Comparison of ENCODE assay signal across 22 mouse cellular contexts in genomic region chr12:100770765-100771164, GRCm38 (mm10). TPM values are rescaled to one million over a fixed set of nuclear protein-coding genes. Genes with fewer than 3 reads are reported as not detected.
DNase-seq lines count a peak whose midpoint lies in the region; ATAC-seq lines count a peak whose summit lies in the region.
"Had no signal": no experiment of that assay in that cellular context is flagged by ENCODE, and none has a peak within 500 bp of the region (broad histone marks: within the 10 kb centered on the region; RNA-seq: fewer than 3 reads in every experiment).

No protein-coding gene starts in this region.

- 0 out of 2 replicates have a peak, but pooled peaks have one; percentile 13 for ATAC-seq in monocyte, adult 5-6 weeks (replicated peaks; ENCODE audit: insufficient number of reproducible peaks, low FRiP score, low TSS enrichment, poor library complexity, severe bottlenecking)
- ATAC-seq: CD4-positive, CD25-positive, alpha-beta regulatory T cell, adult 4 months; forebrain, embryonic 13.5 days; hindbrain, postnatal 0 days; inflammation-experienced regulatory T-cells, adult 6 months; intestine, embryonic 16.5 days; Patski had no signal

- DNase-seq in heart, adult 11 months, result peak; percentile 85
- no peak for DNase-seq in heart, adult 9 months (ENCODE audit: low spot score in 2 of 2)
- DNase-seq in right cerebral cortex, adult 18-20 months, result peak; percentile 31
- no peak for DNase-seq in right cerebral cortex, postnatal 25 days
- no peak for DNase-seq in adrenal gland, postnatal 36 days
- DNase-seq: adrenal gland, postnatal 10 days; cerebellum, adult 11-12 months; cerebellum, adult 8-10 months; cerebellum, postnatal 10 days; gastrocnemius, adult 2 months; gastrocnemius, postnatal 14 days; heart, adult 18-20 months; heart, postnatal 14 days; heart, postnatal 4 days had no signal

RNA-seq across cellular contexts. Expression of gene Dglucy, which starts 8.1 kb away (rescaled TPM):
- total RNA-seq in monocyte, adult 5-6 weeks (2017), result 14.6 to 22.5 TPM (median 22.4 TPM) in 3 replicates
- total RNA-seq in adrenal gland, postnatal 36 days (2021), result 10 to 100 TPM; 11.2 to 15.6 TPM
- total RNA-seq: MEL had no signal

RNA-seq across cellular contexts. Expression of gene Rps6ka5, which starts 44.0 kb away (rescaled TPM):
- 23.7 to 25.8 TPM (median 25.6 TPM) in 3 replicates for total RNA-seq in monocyte, adult 5-6 weeks (2017)
- 1 to 10 TPM; 4.1 to 8.2 TPM for total RNA-seq in adrenal gland, postnatal 36 days (2021)

Comparison
In these comparisons a context has a peak if more than half of its experiments do, and no peak if none do; other contexts are left out.
1. DNase-seq: peak in heart, adult 11 months (single experiment) and right cerebral cortex, adult 18-20 months (single experiment); none in heart, adult 9 months (0 of 2), right cerebral cortex, postnatal 25 days (single experiment) and adrenal gland, postnatal 36 days (0 of 2).